Mouse (Mus musculus) macrophage (primary cell): Measurements from ENCODE around the gene Vps37c. TPM values are rescaled to one million over a fixed set of nuclear protein-coding genes. Genes with fewer than 3 reads are reported as not detected.

Source experiments
- H3K27ac ChIP-seq: fragments of 350-480 bp; formaldehyde crosslinking; 2 replicates; pipeline ENCODE4 v1.9.0; 2021
- H3K36me3 ChIP-seq: fragments of 350-480 bp; formaldehyde crosslinking; 2 replicates; pipeline ENCODE4 v1.9.0; 2021; ENCODE audit errors: inconsistent target
- H3K4me3 ChIP-seq: fragments of 350-480 bp; formaldehyde crosslinking; 2 replicates; pipeline ENCODE4 v1.9.0; 2021; ENCODE audit errors: inconsistent target
- H3K79me2 ChIP-seq: fragments of 350-480 bp; formaldehyde crosslinking; 2 replicates; pipeline ENCODE4 v1.9.0; 2021; ENCODE audit errors: inconsistent target
- WGBS: methylation state at CpG from one replicate; pipeline ENCODE4 v1.1.7; 2026; ENCODE audit warnings: inconsistent platforms; ENCODE audit not compliant: missing documents; 5-methylcytosine and 5-hydroxymethylcytosine counted together
- polyA plus RNA-seq: library from polyadenylated mRNA; stranded (reverse); fragments of 250-400 nt; gene quantifications from 3 replicates; pipeline ENCODE4 v1.2.4, GENCODE M21; 2018; ENCODE audit warnings: inconsistent platforms

The Vps37c gene
- polyA plus RNA-seq, 1 experiment from 2014 or later = 24.0 TPM

GRCm38 (mm10) chr19:10695801-10696200, 7.3 kb downstream of the Vps37c start:
- no peak overlapping the region for H3K4me3 ChIP-seq
- 94% methylated on average over 7 of the region's 7 CpGs for WGBS
- peaks cover 93% of the 10 kb centered on the region for H3K79me2 ChIP-seq
- no peaks in the 10 kb centered on the region for H3K36me3 ChIP-seq
- no peak overlapping the region for H3K27ac ChIP-seq

GRCm38 (mm10) chr19:10698131-10698991, 9.8 kb downstream of the Vps37c start:
- H3K36me3 ChIP-seq = no peaks in the 10 kb centered on the region
- H3K4me3 ChIP-seq = no peak overlapping the region
- peak overlapping the region; percentile 67 for H3K27ac ChIP-seq
- H3K79me2 ChIP-seq = peaks cover 93% of the 10 kb centered on the region
- 16% methylated on average over 9 of the region's 9 CpGs for WGBS

- Histone ChIP-seq H3K27ac (no peak overlapping the region), H3K36me3 (no peaks in the 10 kb centered on the region), H3K79me2 (peaks cover 100% of the 10 kb centered on the region), H3K4me3 (no peak overlapping the region)
- 97% methylated on average over 9 of the region's 9 CpGs for WGBS
Observed at GRCm38 (mm10) chr19:10699851-10700250, 11.3 kb downstream of the Vps37c start.

GRCm38 (mm10) chr19:10701013-10701726, 12.6 kb downstream of the Vps37c start:
- Histone ChIP-seq H3K27ac (no peak overlapping the region), H3K36me3 (0 out of 2 replicates have a peak, but pooled peaks cover 2% of the 10 kb centered on the region), H3K4me3 (no peak overlapping the region), H3K79me2 (peaks cover 100% of the 10 kb centered on the region)
- WGBS = 86% methylated on average over 6 of the region's 6 CpGs

- no peak overlapping the region for H3K4me3 ChIP-seq
- peaks cover 99% of the 10 kb centered on the region for H3K79me2 ChIP-seq
- WGBS = 72% methylated on average over 8 of the region's 8 CpGs
- no peak overlapping the region for H3K27ac ChIP-seq
- H3K36me3 ChIP-seq = peaks cover 11% of the 10 kb centered on the region; the same call in 1 of the 2 replicates
Observed at GRCm38 (mm10) chr19:10702125-10702524, 13.6 kb downstream of the Vps37c start.

GRCm38 (mm10) chr19:10703470-10703869, 14.9 kb downstream of the Vps37c start:
- Histone ChIP-seq H3K27ac (no peak overlapping the region), H3K36me3 (peaks cover 23% of the 10 kb centered on the region; the same call in 1 of the 2 replicates), H3K79me2 (peaks cover 91% of the 10 kb centered on the region), H3K4me3 (no peak overlapping the region)
- WGBS = 57% methylated on average over 8 of the region's 8 CpGs

- no peak overlapping the region for H3K27ac ChIP-seq
- 86% methylated on average over 13 of the region's 13 CpGs for WGBS
Observed at GRCm38 (mm10) chr19:10707087-10707875, 18.7 kb downstream of the Vps37c start.

GRCm38 (mm10) chr19:10707881-10708280, 19.3 kb downstream of the Vps37c start:
- 100% methylated on average over 1 of the region's 1 CpGs for WGBS
- Histone ChIP-seq H3K36me3 (peaks cover 57% of the 10 kb centered on the region), H3K79me2 (peaks cover 47% of the 10 kb centered on the region), H3K27ac (no peak overlapping the region), H3K4me3 (no peak overlapping the region)

More at GRCm38 (mm10) chr19:10707087-10707875, 18.7 kb downstream of the Vps37c start:
- peaks cover 51% of the 10 kb centered on the region for H3K36me3 ChIP-seq
- H3K4me3 ChIP-seq = no peak overlapping the region
- H3K79me2 ChIP-seq = peaks cover 53% of the 10 kb centered on the region

GRCm38 (mm10) chr19:10708900-10709299, 20.4 kb downstream of the Vps37c start:
- Histone ChIP-seq H3K4me3 (no peak overlapping the region), H3K27ac (no peak overlapping the region)
- 86% methylated on average over 6 of the region's 6 CpGs for WGBS

GRCm38 (mm10) chr19:10709360-10710087, 21.0 kb downstream of the Vps37c start:
- H3K27ac ChIP-seq = no peak overlapping the region
- H3K4me3 ChIP-seq = no peak overlapping the region
- 19% methylated on average over 7 of the region's 8 CpGs for WGBS
- peaks cover 30% of the 10 kb centered on the region for H3K79me2 ChIP-seq
- H3K36me3 ChIP-seq = peaks cover 69% of the 10 kb centered on the region

More at GRCm38 (mm10) chr19:10708900-10709299, 20.4 kb downstream of the Vps37c start:
- peaks cover 67% of the 10 kb centered on the region for H3K36me3 ChIP-seq
- peaks cover 37% of the 10 kb centered on the region for H3K79me2 ChIP-seq

- peaks cover 69% of the 10 kb centered on the region for H3K36me3 ChIP-seq
- no peak overlapping the region for H3K27ac ChIP-seq
- H3K79me2 ChIP-seq = peaks cover 25% of the 10 kb centered on the region
- no peak overlapping the region for H3K4me3 ChIP-seq
- 54% methylated on average over 9 of the region's 9 CpGs for WGBS
Observed at GRCm38 (mm10) chr19:10710088-10710511, 21.6 kb downstream of the Vps37c start.

GRCm38 (mm10) chr19:10710751-10711150, 22.2 kb downstream of the Vps37c start:
- H3K27ac ChIP-seq = no peak overlapping the region
- H3K4me3 ChIP-seq = no peak overlapping the region
- peaks cover 18% of the 10 kb centered on the region; the same call in 1 of the 2 replicates for H3K79me2 ChIP-seq
- peaks cover 69% of the 10 kb centered on the region for H3K36me3 ChIP-seq
- WGBS = 97% methylated on average over 4 of the region's 4 CpGs

- H3K79me2 ChIP-seq = peaks cover 4% of the 10 kb centered on the region; the same call in 1 of the 2 replicates
- no peak overlapping the region for H3K4me3 ChIP-seq
- 90% methylated on average over 5 of the region's 7 CpGs for WGBS
- no peak overlapping the region for H3K27ac ChIP-seq
- H3K36me3 ChIP-seq = peaks cover 57% of the 10 kb centered on the region
Observed at GRCm38 (mm10) chr19:10712194-10712593, 23.7 kb downstream of the Vps37c start.
